Mouse (Mus musculus): ENCODE data around the gene Mafg. TPM values are rescaled to one million over a fixed set of nuclear protein-coding genes. Genes with fewer than 3 reads are reported as not detected.

Mafg gene
- polyA plus RNA-seq, 1 experiment from 2014 or later, result 32.6 TPM

- no peak overlapping the region for H3K4me3 ChIP-seq (ENCODE audit: low read depth, low read length)
- H3K27me3 ChIP-seq (replicated peaks; ENCODE audit: control insufficient read depth, insufficient read depth, low read length), result peaks cover 4% of the 10 kb centered on the region; the same call in 1 of the 2 replicates
These were observed 20.6 kb downstream of the Mafg start for GRCm38 (mm10) chr11:120612763-120613162.

GRCm38 (mm10) chr11:120610477-120611046, 22.8 kb downstream of the Mafg start:
- Histone ChIP-seq H3K9me3 (ENCODE audit: control insufficient read depth, low read length) (no peaks in the 10 kb centered on the region), H3K27me3 (replicated peaks; ENCODE audit: control insufficient read depth, insufficient read depth, low read length) (peaks cover 4% of the 10 kb centered on the region; the same call in 1 of the 2 replicates), H3K9ac (ENCODE audit: low read depth, low read length) (no peak overlapping the region), H3K36me3 (ENCODE audit: control insufficient read depth, insufficient read depth, low read length) (peaks cover 36% of the 10 kb centered on the region), H3K4me1 (replicated peaks; ENCODE audit: control insufficient read depth, insufficient read depth, low read length) (peaks cover 18% of the 10 kb centered on the region), H3K4me2 (no peak overlapping the region), H3K27ac (ENCODE audit: low read depth, low read length) (no peak overlapping the region), H3K4me3 (ENCODE audit: low read depth, low read length) (no peak overlapping the region)
- ATAC-seq (replicated peaks; ENCODE audit: low FRiP score), result no peak
- 87% methylated on average over 9 of the region's 9 CpGs for WGBS
- no peak for DNase-seq (ENCODE audit: low spot score)

More at GRCm38 (mm10) chr11:120612763-120613162, 20.6 kb downstream of the Mafg start:
- 38% methylated on average over 6 of the region's 6 CpGs for WGBS
- Histone ChIP-seq H3K9ac (ENCODE audit: low read depth, low read length) (no peak overlapping the region), H3K9me3 (ENCODE audit: control insufficient read depth, low read length) (no peaks in the 10 kb centered on the region), H3K4me1 (replicated peaks; ENCODE audit: control insufficient read depth, insufficient read depth, low read length) (peaks cover 33% of the 10 kb centered on the region), H3K4me2 (no peak overlapping the region; the same call in 1 of the 2 replicates), H3K27ac (ENCODE audit: low read depth, low read length) (no peak overlapping the region), H3K36me3 (ENCODE audit: control insufficient read depth, insufficient read depth, low read length) (peaks cover 35% of the 10 kb centered on the region)
- ATAC-seq (replicated peaks; ENCODE audit: low FRiP score) (no peak), DNase-seq (ENCODE audit: low spot score) (peak; percentile 69)

- peak; percentile 76 for ATAC-seq (replicated peaks; ENCODE audit: low FRiP score)
- Histone ChIP-seq H3K4me3 (ENCODE audit: low read depth, low read length) (0 out of 2 replicates have a peak overlapping the region, but pooled peaks have one; percentile 40), H3K27me3 (replicated peaks; ENCODE audit: control insufficient read depth, insufficient read depth, low read length) (peaks cover 4% of the 10 kb centered on the region; the same call in 1 of the 2 replicates), H3K36me3 (ENCODE audit: control insufficient read depth, insufficient read depth, low read length) (peaks cover 30% of the 10 kb centered on the region), H3K4me2 (peak overlapping the region; percentile 66), H3K9me3 (ENCODE audit: control insufficient read depth, low read length) (no peaks in the 10 kb centered on the region), H3K27ac (ENCODE audit: low read depth, low read length) (peak overlapping the region; percentile 36; the same call in 1 of the 2 replicates), H3K9ac (ENCODE audit: low read depth, low read length) (peak overlapping the region; percentile 42; the same call in 1 of the 2 replicates), H3K4me1 (replicated peaks; ENCODE audit: control insufficient read depth, insufficient read depth, low read length) (peaks cover 18% of the 10 kb centered on the region)
- DNase-seq (ENCODE audit: low spot score), result no peak
- 32% methylated on average over 8 of the region's 8 CpGs for WGBS
These were observed 24.1 kb downstream of the Mafg start for GRCm38 (mm10) chr11:120609250-120609649.

DNA sequence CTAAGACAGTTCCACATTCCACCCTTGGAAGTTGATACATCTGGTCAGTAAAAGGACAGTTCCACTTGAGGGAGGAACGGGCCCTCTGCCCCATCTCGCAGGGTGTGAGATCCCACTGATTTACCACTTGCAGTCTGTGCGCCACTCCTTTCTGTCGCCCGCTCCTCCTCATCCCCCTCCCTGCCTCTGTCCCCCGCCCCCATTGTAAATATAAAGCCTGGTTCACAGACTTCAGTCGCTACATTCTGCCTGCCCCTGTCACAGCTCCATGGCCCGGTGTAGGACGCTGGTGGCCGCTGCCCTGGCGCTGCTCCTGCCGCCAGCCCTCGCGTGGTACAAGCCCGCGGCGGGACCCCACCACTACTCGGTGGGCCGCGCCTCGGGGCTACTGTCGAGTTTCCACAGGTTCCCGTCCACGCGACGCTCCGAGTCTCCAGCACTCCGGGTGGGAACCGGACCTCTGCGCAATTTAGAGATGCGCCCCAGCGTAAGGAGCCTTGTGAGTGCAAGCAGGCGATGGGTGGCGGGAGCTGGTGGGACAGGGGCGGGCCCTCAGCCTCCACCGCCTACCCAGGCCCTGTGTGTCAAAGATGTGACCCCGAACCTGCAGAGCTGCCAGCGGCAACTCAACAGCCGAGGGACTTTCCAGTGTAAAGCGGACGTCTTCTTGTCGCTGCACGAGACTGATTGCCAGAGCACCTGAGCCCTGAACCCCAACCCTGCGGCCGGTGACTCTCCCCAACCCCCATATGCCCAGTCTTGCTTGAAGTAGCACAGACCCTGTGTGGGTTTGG, 25.0 kb downstream of the Mafg start, which contains the start of gene Npb:
Gene Npb, plus strand, starts transcription at position 237 of the 794 bp plus-strand sequence.
- H3K9me3 ChIP-seq (ENCODE audit: control insufficient read depth, low read length), result no peaks in the 10 kb centered on the region
- ATAC-seq (replicated peaks; ENCODE audit: low FRiP score) (no peak), DNase-seq (ENCODE audit: low spot score) (no peak)
- peak within 1 kb of the TSS; percentile 66 for H3K4me2 ChIP-seq
- WGBS, result 15% methylated on average over 45 of the region's 45 CpGs
- H3K27me3 ChIP-seq (replicated peaks; ENCODE audit: control insufficient read depth, insufficient read depth, low read length), result peaks cover 4% of the 10 kb centered on the region; the same call in 1 of the 2 replicates
- H3K9ac ChIP-seq (ENCODE audit: low read depth, low read length), result peak within 1 kb of the TSS; percentile 57
- H3K36me3 ChIP-seq (ENCODE audit: control insufficient read depth, insufficient read depth, low read length), result peaks cover 33% of the 10 kb centered on the region
- peaks cover 25% of the 10 kb centered on the region for H3K4me1 ChIP-seq (replicated peaks; ENCODE audit: control insufficient read depth, insufficient read depth, low read length)
- peak within 1 kb of the TSS; percentile 40 for H3K4me3 ChIP-seq (ENCODE audit: low read depth, low read length)
- H3K27ac ChIP-seq (ENCODE audit: low read depth, low read length), result peak within 1 kb of the TSS; percentile 36; the same call in 1 of the 2 replicates

DNA sequence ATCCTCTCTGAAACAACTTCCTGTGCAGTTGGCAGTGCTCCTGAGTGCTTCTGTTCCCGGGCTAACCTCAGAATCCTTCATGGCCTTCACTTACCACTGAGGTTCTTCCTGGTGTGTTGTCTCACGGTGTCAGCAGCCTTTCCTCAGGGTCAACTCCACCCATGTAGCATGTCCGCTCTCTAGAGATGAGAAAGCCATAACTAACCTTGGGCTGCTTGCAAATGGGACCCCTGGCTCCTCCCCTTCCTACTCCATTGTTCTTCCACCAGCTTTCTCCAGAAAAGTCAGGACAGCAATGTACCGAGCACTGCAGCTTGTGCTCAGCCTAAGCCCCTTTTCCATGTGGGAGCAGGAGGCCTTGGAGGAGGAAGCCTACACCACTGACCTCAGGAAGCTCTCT, 26.6 kb downstream of the Mafg start:
- H3K27ac ChIP-seq (ENCODE audit: low read depth, low read length), result no peak overlapping the region
- peaks cover 4% of the 10 kb centered on the region; the same call in 1 of the 2 replicates for H3K27me3 ChIP-seq (replicated peaks; ENCODE audit: control insufficient read depth, insufficient read depth, low read length)
- 81% methylated on average over 4 of the region's 4 CpGs for WGBS
- peaks cover 25% of the 10 kb centered on the region for H3K36me3 ChIP-seq (ENCODE audit: control insufficient read depth, insufficient read depth, low read length)
- ATAC-seq (replicated peaks; ENCODE audit: low FRiP score) (no peak), DNase-seq (ENCODE audit: low spot score) (no peak)
- no peak overlapping the region for H3K4me3 ChIP-seq (ENCODE audit: low read depth, low read length)
- no peak overlapping the region for H3K4me2 ChIP-seq
- peaks cover 33% of the 10 kb centered on the region for H3K4me1 ChIP-seq (replicated peaks; ENCODE audit: control insufficient read depth, insufficient read depth, low read length)
- H3K9ac ChIP-seq (ENCODE audit: low read depth, low read length), result no peak overlapping the region
- no peaks in the 10 kb centered on the region for H3K9me3 ChIP-seq (ENCODE audit: control insufficient read depth, low read length)

DNA sequence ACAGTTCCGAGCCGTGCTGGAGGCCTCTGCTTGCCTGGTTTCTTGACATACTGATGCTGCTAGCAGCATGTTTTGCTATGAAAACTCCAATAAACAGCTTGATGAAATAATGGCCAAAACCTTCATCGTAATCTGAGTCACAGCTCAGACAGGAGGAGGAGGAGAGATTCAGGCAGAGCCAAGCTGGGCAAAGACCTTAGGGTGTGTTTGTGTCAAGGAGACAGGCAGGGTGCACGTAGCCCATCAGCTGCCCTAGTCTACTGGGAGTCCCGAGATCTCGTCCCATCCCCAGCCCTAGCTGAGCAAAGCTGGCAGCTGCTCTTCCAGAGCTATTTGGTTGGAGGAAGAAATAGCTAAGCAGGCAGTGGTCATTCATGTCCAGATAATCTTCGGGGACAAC, 27.7 kb downstream of the Mafg start:
- 91% methylated on average over 7 of the region's 7 CpGs for WGBS
- Histone ChIP-seq H3K27ac (ENCODE audit: low read depth, low read length) (no peak overlapping the region), H3K4me3 (ENCODE audit: low read depth, low read length) (no peak overlapping the region), H3K4me2 (no peak overlapping the region), H3K9ac (ENCODE audit: low read depth, low read length) (no peak overlapping the region), H3K36me3 (ENCODE audit: control insufficient read depth, insufficient read depth, low read length) (peaks cover 17% of the 10 kb centered on the region), H3K27me3 (replicated peaks; ENCODE audit: control insufficient read depth, insufficient read depth, low read length) (peaks cover 4% of the 10 kb centered on the region; the same call in 1 of the 2 replicates), H3K4me1 (replicated peaks; ENCODE audit: control insufficient read depth, insufficient read depth, low read length) (peaks cover 33% of the 10 kb centered on the region), H3K9me3 (ENCODE audit: control insufficient read depth, low read length) (no peaks in the 10 kb centered on the region)
- no peak for DNase-seq (ENCODE audit: low spot score)
- no peak for ATAC-seq (replicated peaks; ENCODE audit: low FRiP score)

DNA sequence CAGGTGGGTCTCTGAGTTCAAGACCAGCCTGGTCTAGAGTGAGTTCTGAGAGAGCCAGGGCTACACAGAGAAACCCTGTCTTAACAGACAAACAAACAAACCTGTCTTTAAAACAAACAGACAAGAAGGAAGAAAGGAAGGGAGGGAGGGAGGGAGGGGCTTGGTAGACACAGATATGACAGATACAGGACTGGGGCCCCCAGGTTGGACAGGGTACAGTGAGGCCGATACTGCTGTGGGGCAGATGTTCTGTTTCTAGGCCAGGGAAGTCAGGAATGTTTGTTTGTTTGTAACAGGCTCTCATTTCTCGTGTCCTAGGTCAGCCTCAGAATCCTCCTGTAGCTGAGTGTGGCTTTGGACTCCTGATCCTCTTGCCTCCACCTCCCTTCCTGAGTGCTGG, 29.9 kb downstream of the Mafg start:
- Histone ChIP-seq H3K4me1 (replicated peaks; ENCODE audit: control insufficient read depth, insufficient read depth, low read length) (peaks cover 30% of the 10 kb centered on the region), H3K4me3 (ENCODE audit: low read depth, low read length) (peak overlapping the region; percentile 20; the same call in 1 of the 2 replicates), H3K4me2 (peak overlapping the region; percentile 53), H3K9ac (ENCODE audit: low read depth, low read length) (peak overlapping the region; percentile 35), H3K27ac (ENCODE audit: low read depth, low read length) (peak overlapping the region; percentile 64), H3K9me3 (ENCODE audit: control insufficient read depth, low read length) (no peaks in the 10 kb centered on the region), H3K27me3 (replicated peaks; ENCODE audit: control insufficient read depth, insufficient read depth, low read length) (peaks cover 3% of the 10 kb centered on the region; the same call in 1 of the 2 replicates), H3K36me3 (ENCODE audit: control insufficient read depth, insufficient read depth, low read length) (peaks cover 21% of the 10 kb centered on the region)
- no peak for DNase-seq (ENCODE audit: low spot score)
- 54% methylated on average over 2 of the region's 2 CpGs for WGBS
- peak; percentile 78 for ATAC-seq (replicated peaks; ENCODE audit: low FRiP score)

DNA sequence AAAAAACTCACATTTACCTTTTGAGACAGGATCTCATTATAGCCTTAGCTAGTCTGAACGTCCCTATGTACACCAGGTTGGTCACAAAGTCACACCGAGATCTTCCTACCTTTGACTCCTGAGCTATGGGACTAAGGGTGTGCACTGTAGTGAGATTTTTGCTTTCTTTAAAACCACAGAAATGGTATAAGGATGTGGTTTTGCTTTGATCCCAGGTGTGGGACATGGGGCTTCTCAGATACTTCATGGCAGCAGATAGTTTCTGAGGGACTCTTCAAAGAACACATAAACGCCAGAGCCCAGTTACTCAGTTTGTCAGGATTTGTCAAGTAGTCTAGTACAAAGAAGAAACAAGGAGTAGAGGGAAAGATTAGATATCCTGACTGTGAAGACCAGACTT, 32.7 kb downstream of the Mafg start:
- Histone ChIP-seq H3K27ac (ENCODE audit: low read depth, low read length) (no peak overlapping the region), H3K4me1 (replicated peaks; ENCODE audit: control insufficient read depth, insufficient read depth, low read length) (peaks cover 38% of the 10 kb centered on the region), H3K4me3 (ENCODE audit: low read depth, low read length) (no peak overlapping the region), H3K9me3 (ENCODE audit: control insufficient read depth, low read length) (no peaks in the 10 kb centered on the region), H3K36me3 (ENCODE audit: control insufficient read depth, insufficient read depth, low read length) (peaks cover 25% of the 10 kb centered on the region), H3K9ac (ENCODE audit: low read depth, low read length) (no peak overlapping the region), H3K27me3 (replicated peaks; ENCODE audit: control insufficient read depth, insufficient read depth, low read length) (no peaks in the 10 kb centered on the region), H3K4me2 (no peak overlapping the region)
- 90% methylated on average over 3 of the region's 3 CpGs for WGBS
- ATAC-seq (replicated peaks; ENCODE audit: low FRiP score) (no peak), DNase-seq (ENCODE audit: low spot score) (no peak)
